11 mouse cellular contexts compared by ENCODE assay signal in genomic region chr17:63025238-63025637, GRCm38 (mm10).
DNase-seq lines count a peak whose midpoint lies in the region; ATAC-seq and TF ChIP-seq lines count a peak whose summit lies in the region.
"Had no signal": no experiment of that assay in that cellular context is flagged by ENCODE, and none has a peak within 500 bp of the region (broad histone marks: within the 10 kb centered on the region; RNA-seq: fewer than 3 reads in every experiment).

No protein-coding gene starts in this region.

- no peak for TF ChIP-seq EP300 in CH12.LX (IDR thresholded peaks at IDR 0.05; ENCODE audit: low read length)

- H3K4me2 ChIP-seq in CH12.LX (ENCODE audit: insufficient read depth, low read depth, poor library complexity, severe bottlenecking) = no peak overlapping the region
- H3K4me2 ChIP-seq in midbrain, embryonic 15.5 days = peak overlapping the region; percentile 31; the same call in 1 of the 2 replicates
- H3K4me2 ChIP-seq: liver, embryonic 13.5 days; neural tube, embryonic 12.5 days had no signal

- no peak for TF ChIP-seq POLR2A in CH12.LX (IDR thresholded peaks at IDR 0.05; ENCODE audit: low read depth, low read length)
- no peak for TF ChIP-seq POLR2A in brain, embryonic 14.5 days (IDR thresholded peaks at IDR 0.05; ENCODE audit: borderline replicate concordance, extremely low read depth, insufficient read depth, insufficient read length, poor library complexity, severe bottlenecking)

- no peak overlapping the region for H3K4me3 ChIP-seq in CH12.LX (replicated peaks in 1 of 3; ENCODE audit: low read depth in 2 of 3, low read length in 2 of 3, poor library complexity in 1 of 3)
- H3K4me3 ChIP-seq in midbrain, embryonic 15.5 days = no peak overlapping the region
- H3K4me3 ChIP-seq: liver, embryonic 13.5 days; neural tube, embryonic 12.5 days had no signal

- dilution Hi-C loops in CH12.LX (cut with MboI; ENCODE audit: extremely low pct_ligation_motif_present, extremely low pct_unique_long_range_greater_than_20kb, low sequenced_read_pairs) = no loop called here

- ATAC-seq in midbrain, embryonic 15.5 days (replicated peaks) = no peak; the same call in 1 of the 2 replicates
- ATAC-seq: inflammation-experienced regulatory T-cells, adult 6 months had no signal

- no peak overlapping the region for H3K9ac ChIP-seq in CH12.LX (ENCODE audit: insufficient read depth, low read depth)
- no peak overlapping the region for H3K9ac ChIP-seq in midbrain, embryonic 15.5 days
- H3K9ac ChIP-seq: liver, embryonic 13.5 days; neural tube, embryonic 12.5 days had no signal

- no peak for TF ChIP-seq RAD21 in CH12.LX (IDR thresholded peaks at IDR 0.05; ENCODE audit: low read depth, low read length)

- H3K4me1 ChIP-seq in CH12.LX (ENCODE audit: control insufficient read depth in 1 of 2, insufficient read depth in 2 of 2) = peaks cover 5 to 9% of the 10 kb centered on the region in 2 experiments
- H3K4me1 ChIP-seq in midbrain, embryonic 15.5 days = no peaks in the 10 kb centered on the region
- H3K4me1 ChIP-seq: liver, embryonic 13.5 days; neural tube, embryonic 12.5 days had no signal

- DNase-seq in CH12.LX (ENCODE audit: extremely low read depth) = no peak
- peak; percentile 53 for DNase-seq in brain, embryonic 14.5 days (ENCODE audit: low read depth)
- peak; percentile 11 to 25 for DNase-seq in frontal cortex, postnatal 10 days (ENCODE audit: low spot score in 2 of 2)
- no peak for DNase-seq in spleen, postnatal 14 days (ENCODE audit: low spot score in 2 of 2)
- no peak for DNase-seq in thymus, postnatal 36 days
- no peak for DNase-seq in spleen, adult 12 weeks (ENCODE audit: low spot score)
- DNase-seq in thymus, adult 18-20 months = no peak
- DNase-seq: liver, embryonic 13.5 days had no signal

- TF ChIP-seq CTCF in CH12.LX (conservative IDR thresholded peaks at IDR 0.05 in 1 of 2, IDR thresholded peaks at IDR 0.05 in 1 of 2; ENCODE audit: low read depth in 2 of 2, low read length in 2 of 2) = no peak
- no peak for TF ChIP-seq CTCF in brain, embryonic 14.5 days (IDR thresholded peaks at IDR 0.05; ENCODE audit: borderline replicate concordance, extremely low read depth, insufficient read depth, insufficient read length)

- 46% methylated on average over 15 of the region's 15 CpGs for WGBS in midbrain, embryonic 15.5 days

- no peaks in the 10 kb centered on the region for H3K79me2 ChIP-seq in CH12.LX (replicated peaks; ENCODE audit: control insufficient read depth, extremely low read depth, insufficient read depth, poor library complexity, severe bottlenecking)

- no peaks in the 10 kb centered on the region for H3K9me3 ChIP-seq in CH12.LX (replicated peaks; ENCODE audit: low read length)
- H3K9me3 ChIP-seq in midbrain, embryonic 15.5 days = no peaks in the 10 kb centered on the region
- H3K9me3 ChIP-seq: liver, embryonic 13.5 days; neural tube, embryonic 12.5 days had no signal

- H3K27ac ChIP-seq in CH12.LX (ENCODE audit: insufficient read depth, low read depth) = no peak overlapping the region
- no peak overlapping the region for H3K27ac ChIP-seq in midbrain, embryonic 15.5 days
- H3K27ac ChIP-seq: liver, embryonic 13.5 days; neural tube, embryonic 12.5 days had no signal

- H3K36me3 ChIP-seq in CH12.LX (replicated peaks in 1 of 2; ENCODE audit: control insufficient read depth in 1 of 2, insufficient read depth in 1 of 2, low read length in 1 of 2) = no peaks in the 10 kb centered on the region
- no peaks in the 10 kb centered on the region for H3K36me3 ChIP-seq in midbrain, embryonic 15.5 days (replicated peaks)
- H3K36me3 ChIP-seq: liver, embryonic 13.5 days; neural tube, embryonic 12.5 days had no signal

- no peaks in the 10 kb centered on the region for H3K27me3 ChIP-seq in CH12.LX (replicated peaks)
- no peaks in the 10 kb centered on the region for H3K27me3 ChIP-seq in midbrain, embryonic 15.5 days (replicated peaks)
- H3K27me3 ChIP-seq: liver, embryonic 13.5 days; neural tube, embryonic 12.5 days had no signal

- in situ Hi-C loops in CH12.LX (cut with MboI; ENCODE audit: low pct_ligation_motif_present, low pct_unique_long_range_greater_than_20kb, low sequenced_read_pairs) = no loop called here

TF ChIP-seq in CH12.LX, 34 proteins besides CTCF, POLR2A, EP300 and RAD21:
- TF ChIP-seq TCF12 (IDR thresholded peaks at IDR 0.05; ENCODE audit: low read depth, low read length) (no peak), BHLHE40 (IDR thresholded peaks at IDR 0.05; ENCODE audit: low read depth, low read length) (0 out of 2 replicates have a peak, but pooled peaks have one; percentile 9)

Comparison
In these comparisons a context has a peak if more than half of its experiments do, and no peak if none do; other contexts are left out.
1. DNase-seq: peak in brain, embryonic 14.5 days (single experiment) and frontal cortex, postnatal 10 days (2 of 2); none in CH12.LX (single experiment), spleen, postnatal 14 days (0 of 2), thymus, postnatal 36 days (0 of 2), spleen, adult 12 weeks (single experiment) and thymus, adult 18-20 months (0 of 2).